Mouse (Mus musculus) urinary bladder, postnatal 36 days (tissue): ENCODE measurements around the gene Trappc12.

Experiments
- DNase-seq, 2 experiments: peaks; one replicate each; pipeline ENCODE4 v3.0.0; 2022; ENCODE audit warnings: low spot score in 2 of 2, mixed read lengths in 1 of 2

Gene Trappc12

GRCm38 (mm10) chr12:28690730-28691129, 59.5 kb downstream of the Trappc12 start:
- DNase-seq: no peak

DNA sequence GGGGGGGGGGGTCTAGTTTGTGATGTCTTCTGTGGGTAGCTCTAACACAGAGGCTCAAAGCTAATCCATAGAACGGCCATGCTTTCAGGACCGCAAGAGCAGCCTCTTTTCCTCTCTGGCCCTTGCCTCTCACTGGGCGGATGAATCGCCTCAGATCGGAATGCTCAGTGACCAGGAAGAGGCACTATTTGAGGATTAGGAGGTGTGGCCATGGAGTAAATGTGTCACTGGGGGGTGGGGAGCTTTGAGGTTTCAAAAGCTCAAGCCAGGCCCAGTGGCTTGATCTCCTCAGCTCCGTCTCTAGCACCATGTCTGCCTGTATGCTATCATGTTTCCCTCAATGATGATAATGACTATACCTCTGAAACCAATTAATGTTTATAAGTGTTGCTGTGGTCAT, 61.3 kb downstream of the Trappc12 start:
- DNase-seq: no peak

- no peak for DNase-seq
Measured at GRCm38 (mm10) chr12:28686199-28686879, 63.9 kb downstream of the Trappc12 start.

DNA sequence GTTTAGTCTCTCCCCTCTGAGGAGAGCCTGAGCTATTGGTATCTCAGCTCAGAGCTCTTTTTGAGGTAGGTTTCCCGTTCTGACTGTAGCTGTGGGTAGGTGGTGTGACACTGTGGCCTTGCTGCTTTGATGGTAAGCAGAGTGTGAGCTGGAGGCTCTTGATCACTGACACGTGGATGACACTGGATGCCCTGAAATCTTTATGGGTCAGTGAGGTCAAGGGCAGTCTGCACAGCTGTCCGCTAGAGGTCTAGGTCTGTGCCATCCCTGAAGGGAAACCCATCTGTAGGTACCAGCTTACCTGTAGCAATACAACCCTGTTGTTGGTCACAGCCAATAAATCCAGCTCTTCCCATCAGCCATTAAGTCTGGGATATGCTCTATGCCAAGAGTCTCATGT, 64.5 kb downstream of the Trappc12 start:
- DNase-seq: no peak

DNA sequence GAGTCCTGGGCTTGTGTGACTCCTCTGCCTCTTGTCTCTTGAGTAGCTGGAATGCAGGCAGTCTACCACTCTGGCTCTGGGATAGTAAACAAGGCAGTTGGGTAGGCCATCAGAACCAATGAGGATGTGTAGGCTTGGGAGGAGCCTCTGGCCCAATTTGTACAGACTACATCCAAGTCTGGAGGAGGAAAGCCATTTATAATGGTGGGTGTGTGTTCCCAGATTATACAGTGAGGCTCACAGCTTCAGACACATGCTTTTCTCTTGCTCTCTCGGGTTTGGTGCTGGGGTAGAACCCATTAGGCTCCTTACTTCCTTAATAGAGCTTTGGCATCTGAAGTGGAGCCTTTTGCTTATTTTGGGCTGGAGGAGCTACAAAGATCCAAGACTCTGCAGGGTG, 65.6 kb downstream of the Trappc12 start:
- no peak for DNase-seq

GRCm38 (mm10) chr12:28675925-28676209, 74.4 kb downstream of the Trappc12 start:
- no peak for DNase-seq

GRCm38 (mm10) chr12:28675121-28675924, 74.9 kb downstream of the Trappc12 start, which contains the start of gene Adi1:
TSS of gene Adi1 (plus strand) at chr12:28675231.
- peak; percentile 80 to 84 for DNase-seq

DNA sequence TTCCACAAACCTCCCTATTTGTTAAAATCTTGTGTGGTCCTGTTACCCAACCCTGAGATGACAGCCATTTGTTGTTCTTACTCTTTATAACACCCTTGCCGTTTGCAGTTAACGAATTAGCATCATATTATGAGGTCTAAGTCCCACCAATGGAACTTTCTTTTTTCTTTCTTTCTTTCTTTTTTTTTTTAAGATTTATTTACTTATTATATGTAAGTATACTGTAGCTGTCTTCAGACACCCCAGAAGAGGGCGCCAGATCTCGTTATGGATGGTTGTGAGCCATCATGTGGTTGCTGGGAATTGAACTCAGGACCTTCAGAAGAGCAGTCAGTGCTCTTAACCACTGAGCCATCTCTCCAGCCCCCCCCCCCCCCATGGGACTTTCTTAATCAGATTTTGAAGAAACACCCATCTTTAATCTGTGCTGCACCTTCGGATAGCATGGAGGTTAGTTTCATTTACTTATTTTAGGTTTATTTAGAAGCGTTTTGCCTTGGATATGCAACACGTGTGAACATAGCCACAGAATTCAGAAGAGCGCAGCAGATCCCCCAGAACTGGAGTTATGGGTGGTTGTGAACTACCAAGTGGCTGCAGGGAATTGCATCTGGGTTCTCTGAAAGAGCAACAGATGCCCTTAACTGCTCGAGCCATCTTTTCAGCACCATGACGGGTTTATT, 76.1 kb downstream of the Trappc12 start:
- DNase-seq: no peak

- DNase-seq: no peak
Measured at GRCm38 (mm10) chr12:28667287-28667686, 83.0 kb downstream of the Trappc12 start.

GRCm38 (mm10) chr12:28666734-28667133, 83.5 kb downstream of the Trappc12 start:
- no peak for DNase-seq

GRCm38 (mm10) chr12:28662628-28663027, 87.6 kb downstream of the Trappc12 start:
- no peak for DNase-seq

- peak; percentile 88 to 90 for DNase-seq
Measured at GRCm38 (mm10) chr12:28649141-28650110, 100.8 kb downstream of the Trappc12 start, which contains the start of gene Rnaseh1. TSS of gene Rnaseh1 (plus strand) at chr12:28649602.
